Mouse (Mus musculus) liver, embryonic 12.5 days (tissue): ENCODE results near the gene Pdzrn4. TPM values are rescaled to one million over a fixed set of nuclear protein-coding genes. Genes with fewer than 3 reads are reported as not detected.
"Not testable (repeated sequence)": the region's sequence is repeated elsewhere in the genome, so short reads cannot be mapped to it uniquely, and the experiment has no call there.

Source experiments
- ATAC-seq: fragments of 200-750 bp; cut with Nextera tagmentation; 2 replicates; pipeline ENCODE4 v1.8.0; 2017; ENCODE audit warnings: moderate number of reproducible peaks, mild to moderate bottlenecking, moderate library complexity
- H3K27ac ChIP-seq: fragments of 300-500 bp; sonication (generic); 2 replicates; pipeline ENCODE4 v1.5.1; 2016; ENCODE audit warnings: mild to moderate bottlenecking
- H3K27me3 ChIP-seq: fragments of 300-500 bp; sonication (generic); replicated peaks from 2 replicates; pipeline ENCODE4 v1.6.1; 2016; ENCODE audit warnings: mild to moderate bottlenecking, moderate library complexity
- H3K36me3 ChIP-seq: fragments of 300-500 bp; sonication (generic); 2 replicates; pipeline ENCODE4 v1.6.1; 2016; ENCODE audit warnings: mild to moderate bottlenecking, moderate library complexity
- H3K4me1 ChIP-seq: fragments of 300-500 bp; sonication (generic); 2 replicates; pipeline ENCODE4 v1.6.1; 2016
- H3K4me2 ChIP-seq: fragments of 300-500 bp; sonication (generic); 2 replicates; pipeline ENCODE4 v1.6.1; 2016; ENCODE audit warnings: mild to moderate bottlenecking, moderate library complexity
- H3K4me3 ChIP-seq: fragments of 300-500 bp; sonication (generic); 2 replicates; pipeline ENCODE4 v1.5.1; 2016; ENCODE audit warnings: mild to moderate bottlenecking, moderate library complexity
- H3K9ac ChIP-seq: fragments of 300-500 bp; sonication (generic); 2 replicates; pipeline ENCODE4 v1.6.1; 2016; ENCODE audit warnings: mild to moderate bottlenecking, moderate library complexity
- H3K9me3 ChIP-seq: fragments of 300-500 bp; sonication (generic); replicated peaks from 2 replicates; pipeline ENCODE4 v1.6.1; 2016; ENCODE audit warnings: mild to moderate bottlenecking, moderate library complexity
- WGBS: fragments of 180-500 bp; shearing (Covaris S2); methylation state at CpG from one replicate; pipeline ENCODE4 v1.1.7; 2016; ENCODE audit not compliant: insufficient replicate concordance; 5-methylcytosine and 5-hydroxymethylcytosine counted together
- polyA plus RNA-seq: library from polyadenylated mRNA; unstranded; fragments of >200 nt; fragmentation: Nextera tagmentation; extraction: Ambion mirVana; gene quantifications from 2 replicates; pipeline ENCODE4 v1.2.1, GENCODE M21; 2016

The Pdzrn4 gene
- 0.17 TPM in 1 of 2 replicates, not detected in the other for polyA plus RNA-seq

DNA sequence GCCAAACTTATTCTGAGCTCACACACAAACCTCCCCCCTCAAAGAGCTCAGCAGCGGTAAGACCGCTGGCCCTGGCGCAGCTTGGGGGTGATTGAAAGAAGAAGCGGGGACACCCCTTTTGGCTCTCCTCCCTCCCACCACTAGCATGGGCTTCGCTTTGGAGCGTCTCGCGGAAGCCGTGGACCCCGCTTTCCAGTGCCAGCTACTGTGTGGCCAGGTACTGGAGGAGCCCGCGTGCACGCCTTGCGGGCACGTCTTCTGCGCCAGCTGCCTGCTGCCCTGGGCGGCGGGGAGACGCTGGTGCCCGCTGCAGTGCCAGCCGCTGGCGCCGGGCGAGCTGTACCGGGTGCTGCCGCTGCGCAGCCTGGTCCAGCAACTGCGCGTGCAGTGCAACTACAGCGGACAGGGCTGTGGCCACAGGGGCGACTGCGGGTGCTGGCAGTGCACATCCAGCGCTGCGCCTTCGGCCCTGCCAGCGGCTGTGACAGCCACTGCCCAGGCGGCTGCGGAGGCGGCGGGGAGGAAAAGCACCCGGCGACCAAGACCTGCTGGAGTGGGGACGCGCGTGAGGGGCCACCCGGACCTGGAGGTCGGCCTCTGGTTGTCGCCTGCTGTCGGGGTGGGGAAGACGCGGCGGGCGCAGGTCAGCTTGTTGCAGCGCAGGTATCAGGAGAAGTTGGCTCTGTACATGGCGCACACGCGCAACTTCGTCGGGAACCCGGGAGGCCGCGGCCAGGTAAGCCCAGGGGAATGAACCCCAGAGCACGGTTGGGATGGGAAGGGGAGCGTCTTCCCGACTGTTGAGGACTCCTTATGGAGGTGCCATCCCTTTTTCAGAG, at the start of gene Pdzrn4:
Gene Pdzrn4, plus strand, starts transcription at position 112 of the 839 bp plus-strand sequence.
- H3K9ac ChIP-seq: no peak within 1 kb of the TSS
- H3K4me2 ChIP-seq: peak within 1 kb of the TSS; percentile 69
- no peak within 1 kb of the TSS for H3K27ac ChIP-seq

DNA sequence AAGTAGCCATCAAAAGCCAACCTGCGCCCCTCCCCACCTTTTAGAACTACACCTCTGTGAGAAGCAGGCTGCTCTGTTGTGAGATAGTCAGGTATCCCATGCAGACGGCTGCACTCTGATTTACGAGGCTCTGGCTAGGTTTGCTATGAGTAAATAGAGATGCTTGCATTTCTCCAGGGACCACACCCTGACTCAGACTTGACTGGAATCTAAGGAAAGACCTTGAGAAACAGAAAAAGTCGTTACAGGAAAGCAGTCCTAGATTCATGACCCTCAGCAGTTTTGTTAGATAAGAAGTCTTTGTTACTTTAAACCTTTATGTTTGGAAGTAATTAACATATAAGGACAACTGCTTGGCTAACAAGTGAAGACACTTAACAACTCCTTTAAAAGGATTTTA, 49.3 kb upstream of the Pdzrn4 start:
- Histone ChIP-seq H3K27ac (peak overlapping the region; percentile 27; the same call in 1 of the 2 replicates), H3K36me3 (no peaks in the 10 kb centered on the region), H3K9ac (no peak overlapping the region), H3K4me3 (no peak overlapping the region), H3K4me2 (no peak overlapping the region), H3K27me3 (no peaks in the 10 kb centered on the region), H3K4me1 (peaks cover 60% of the 10 kb centered on the region), H3K9me3 (no peaks in the 10 kb centered on the region)
- no peak for ATAC-seq
- WGBS: 53% methylated on average over 4 of the region's 4 CpGs

More for the DNA sequence above, at the start of gene Pdzrn4:
- Histone ChIP-seq H3K4me3 (peak within 1 kb of the TSS; percentile 47), H3K27me3 (peaks cover 37% of the 10 kb centered on the region), H3K9me3 (no peaks in the 10 kb centered on the region), H3K4me1 (peaks cover 9% of the 10 kb centered on the region; the same call in 1 of the 2 replicates), H3K36me3 (no peaks in the 10 kb centered on the region)
- no peak; the same call in 1 of the 2 replicates for ATAC-seq
- 2% methylated on average over 65 of the region's 65 CpGs for WGBS

DNA sequence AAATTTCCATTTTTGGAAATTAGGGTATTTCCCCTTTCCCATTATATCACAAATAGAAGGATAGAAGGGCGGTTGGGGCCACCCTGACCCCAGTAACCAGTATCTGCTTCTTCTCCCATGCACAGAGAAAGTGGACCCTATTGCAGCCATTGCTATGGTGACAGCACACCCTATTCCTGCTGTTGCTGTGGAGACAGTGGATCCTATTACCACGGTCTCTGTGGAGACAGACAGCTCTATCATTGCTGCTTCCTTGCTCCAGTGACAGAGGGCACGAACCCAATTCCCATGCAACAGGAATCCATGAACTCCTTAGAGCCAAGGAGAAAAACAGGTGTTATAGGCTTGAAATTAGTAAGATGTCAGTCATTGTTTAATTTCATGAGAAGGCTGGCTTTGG, 48.8 kb upstream of the Pdzrn4 start:
- H3K27me3 ChIP-seq: no peaks in the 10 kb centered on the region
- ATAC-seq: no peak
- no peak overlapping the region for H3K4me3 ChIP-seq
- H3K9ac ChIP-seq: peak overlapping the region; percentile 22
- no peaks in the 10 kb centered on the region for H3K36me3 ChIP-seq
- H3K4me1 ChIP-seq: peaks cover 60% of the 10 kb centered on the region
- peak overlapping the region; percentile 76 for H3K27ac ChIP-seq
- no peaks in the 10 kb centered on the region for H3K9me3 ChIP-seq
- peak overlapping the region; percentile 39 for H3K4me2 ChIP-seq
- WGBS: 50% methylated on average over 3 of the region's 3 CpGs

GRCm38 (mm10) chr15:92348453-92348852, 48.2 kb upstream of the Pdzrn4 start:
- H3K4me2 ChIP-seq: peak overlapping the region; percentile 39
- H3K4me3 ChIP-seq: peak overlapping the region; percentile 16; the same call in 1 of the 2 replicates
- peak; percentile 73 for ATAC-seq
- H3K36me3 ChIP-seq, H3K27me3 ChIP-seq, H3K9me3 ChIP-seq: not testable (repeated sequence)
- peak overlapping the region; percentile 76 for H3K27ac ChIP-seq
- H3K4me1 ChIP-seq: peaks cover 58% of the 10 kb centered on the region
- peak overlapping the region; percentile 22; the same call in 1 of the 2 replicates for H3K9ac ChIP-seq

DNA sequence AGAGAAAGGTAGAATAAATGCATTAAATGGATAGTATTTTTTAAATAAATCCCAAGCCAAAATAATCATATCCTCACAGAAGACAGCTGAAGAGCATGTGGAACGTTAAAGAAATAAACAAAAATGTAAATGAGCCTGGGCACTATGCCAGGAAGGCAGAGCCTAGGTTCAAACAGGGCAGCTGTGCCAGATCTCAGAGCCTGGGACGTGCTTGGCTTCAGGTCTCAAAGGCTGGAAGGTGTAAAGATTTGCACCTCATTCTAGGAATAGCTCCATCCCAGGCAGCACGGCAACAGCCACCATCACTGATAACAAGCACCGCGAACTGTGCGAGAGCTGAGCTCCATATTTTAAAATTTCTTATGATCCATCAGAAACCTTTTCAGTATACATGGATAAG, 32.5 kb upstream of the Pdzrn4 start:
- Histone ChIP-seq H3K9ac (no peak overlapping the region), H3K27me3 (no peaks in the 10 kb centered on the region), H3K9me3 (no peaks in the 10 kb centered on the region), H3K4me2 (no peak overlapping the region), H3K27ac (no peak overlapping the region), H3K4me1 (no peaks in the 10 kb centered on the region), H3K36me3 (no peaks in the 10 kb centered on the region), H3K4me3 (no peak overlapping the region)
- WGBS: 60% methylated on average over 6 of the region's 6 CpGs
- ATAC-seq: no peak

DNA sequence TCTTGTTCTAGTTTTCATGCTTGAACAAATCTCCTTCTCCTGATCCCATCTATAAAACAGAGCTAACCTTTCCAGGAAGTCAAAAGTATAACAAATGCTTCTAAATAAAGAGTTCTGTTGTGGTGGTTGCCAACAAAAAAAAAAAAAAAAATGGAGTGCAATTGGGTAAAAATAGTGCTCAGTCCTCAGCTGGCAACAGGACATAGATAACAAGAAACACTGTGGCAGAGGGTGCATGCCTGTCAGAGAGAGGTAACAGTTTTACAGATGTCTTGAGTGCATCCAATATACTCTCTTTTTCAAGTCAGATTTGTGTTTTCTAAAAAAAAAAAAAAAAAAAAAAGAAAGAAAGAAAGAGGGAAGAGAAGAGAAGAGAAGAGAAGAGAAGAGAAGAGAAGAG, 32.1 kb upstream of the Pdzrn4 start:
- no peaks in the 10 kb centered on the region for H3K36me3 ChIP-seq
- H3K27me3 ChIP-seq: no peaks in the 10 kb centered on the region
- H3K4me3 ChIP-seq: no peak overlapping the region
- no peaks in the 10 kb centered on the region for H3K4me1 ChIP-seq
- no peak overlapping the region for H3K9ac ChIP-seq
- no peak overlapping the region for H3K27ac ChIP-seq
- H3K4me2 ChIP-seq: no peak overlapping the region
- no peak for ATAC-seq
- no peaks in the 10 kb centered on the region for H3K9me3 ChIP-seq

DNA sequence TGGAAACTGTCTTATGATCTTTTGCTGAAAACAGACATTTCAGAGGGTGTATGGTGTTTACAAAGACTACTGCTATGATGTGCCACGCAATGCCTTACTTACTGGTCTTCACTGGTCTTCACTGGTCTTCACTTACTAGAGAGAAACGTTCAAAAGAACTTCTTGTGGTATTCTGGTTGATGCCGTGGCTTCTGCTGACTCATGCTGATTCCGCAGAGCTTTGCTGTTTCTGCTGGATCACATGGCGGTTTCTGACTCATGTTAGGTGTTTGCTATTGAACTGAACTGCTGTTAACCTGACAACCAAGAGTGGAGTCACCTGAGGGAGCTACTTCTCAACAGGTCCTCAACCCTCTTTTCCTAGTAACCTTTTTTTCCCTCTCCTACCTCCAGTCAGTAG, 1.9 kb upstream of the Pdzrn4 start:
- H3K27ac ChIP-seq: no peak overlapping the region
- H3K4me3 ChIP-seq: no peak overlapping the region
- H3K9me3 ChIP-seq: no peaks in the 10 kb centered on the region
- H3K9ac ChIP-seq: no peak overlapping the region
- peaks cover 9% of the 10 kb centered on the region; the same call in 1 of the 2 replicates for H3K4me1 ChIP-seq
- WGBS: 48% methylated on average over 5 of the region's 5 CpGs
- peaks cover 37% of the 10 kb centered on the region for H3K27me3 ChIP-seq
- 0 out of 2 replicates have a peak, but pooled peaks have one; percentile 35 for ATAC-seq
- H3K4me2 ChIP-seq: no peak overlapping the region
- no peaks in the 10 kb centered on the region for H3K36me3 ChIP-seq

DNA sequence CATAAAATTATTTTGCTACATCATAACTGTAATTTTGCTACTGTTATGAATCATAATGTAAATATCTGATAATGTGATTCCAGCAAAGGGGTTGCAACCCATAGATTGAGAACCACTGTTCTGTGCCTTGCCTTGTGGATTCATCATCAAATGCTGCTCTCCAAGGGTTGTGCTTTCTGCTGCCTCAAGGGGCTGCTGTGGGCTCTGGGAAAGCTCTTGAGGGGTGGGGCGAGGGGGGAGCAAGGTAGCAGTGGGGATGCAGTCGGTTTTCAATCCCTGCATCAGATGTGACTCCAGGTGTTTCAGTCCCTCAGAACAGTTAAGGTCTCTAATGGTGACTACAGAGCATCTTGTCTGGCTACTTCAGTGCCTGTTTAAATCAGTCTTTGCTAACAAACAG, 2.1 kb downstream of the Pdzrn4 start:
- Histone ChIP-seq H3K4me3 (no peak overlapping the region), H3K27me3 (peaks cover 37% of the 10 kb centered on the region), H3K4me2 (no peak overlapping the region), H3K36me3 (no peaks in the 10 kb centered on the region), H3K4me1 (peaks cover 9% of the 10 kb centered on the region; the same call in 1 of the 2 replicates), H3K9ac (no peak overlapping the region), H3K27ac (no peak overlapping the region), H3K9me3 (no peaks in the 10 kb centered on the region)
- WGBS: 27% methylated on average over 2 of the region's 2 CpGs
- no peak for ATAC-seq

- no peaks in the 10 kb centered on the region for H3K36me3 ChIP-seq
- ATAC-seq: no peak
- WGBS: 68% methylated on average over 5 of the region's 5 CpGs
These were observed 2.6 kb downstream of the Pdzrn4 start for GRCm38 (mm10) chr15:92399278-92399677.

GRCm38 (mm10) chr15:92401554-92401953, 4.9 kb downstream of the Pdzrn4 start:
- Histone ChIP-seq H3K27ac (no peak overlapping the region), H3K27me3 (peaks cover 24% of the 10 kb centered on the region), H3K4me3 (no peak overlapping the region), H3K4me2 (no peak overlapping the region), H3K9me3 (no peaks in the 10 kb centered on the region), H3K4me1 (peaks cover 9% of the 10 kb centered on the region; the same call in 1 of the 2 replicates), H3K9ac (no peak overlapping the region), H3K36me3 (no peaks in the 10 kb centered on the region)
- WGBS: 60% methylated on average over 6 of the region's 6 CpGs
- ATAC-seq: no peak

More at GRCm38 (mm10) chr15:92399278-92399677, 2.6 kb downstream of the Pdzrn4 start:
- Histone ChIP-seq H3K9me3 (no peaks in the 10 kb centered on the region), H3K9ac (no peak overlapping the region), H3K4me1 (peaks cover 9% of the 10 kb centered on the region; the same call in 1 of the 2 replicates), H3K27me3 (peaks cover 37% of the 10 kb centered on the region), H3K4me2 (no peak overlapping the region), H3K4me3 (no peak overlapping the region), H3K27ac (no peak overlapping the region)

DNA sequence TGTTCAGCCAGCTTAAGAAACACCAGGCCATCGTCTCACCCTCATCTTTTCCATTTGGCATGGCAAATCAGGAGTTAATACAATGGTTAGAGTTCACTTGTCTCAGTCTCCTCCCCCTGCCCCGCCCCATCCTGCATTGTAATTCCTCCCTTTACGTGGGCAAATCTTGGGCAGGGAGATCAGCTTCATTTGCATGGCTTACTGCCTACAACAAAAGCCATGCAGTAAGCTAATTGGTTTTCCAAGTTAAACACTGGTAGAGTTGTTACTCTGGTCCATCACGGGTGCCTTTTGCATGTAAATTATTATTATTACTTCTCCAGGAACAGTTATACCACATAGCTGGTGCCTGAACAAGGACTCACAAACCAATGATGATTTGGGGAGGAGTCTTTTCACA, 18.6 kb downstream of the Pdzrn4 start:
- Histone ChIP-seq H3K4me3 (no peak overlapping the region), H3K27me3 (no peaks in the 10 kb centered on the region), H3K4me2 (no peak overlapping the region), H3K9me3 (no peaks in the 10 kb centered on the region), H3K9ac (no peak overlapping the region), H3K4me1 (no peaks in the 10 kb centered on the region), H3K27ac (no peak overlapping the region), H3K36me3 (no peaks in the 10 kb centered on the region)
- ATAC-seq: no peak
- WGBS: 22% methylated on average over 4 of the region's 4 CpGs

GRCm38 (mm10) chr15:92416141-92416540, 19.5 kb downstream of the Pdzrn4 start:
- Histone ChIP-seq H3K4me3 (no peak overlapping the region), H3K27me3 (no peaks in the 10 kb centered on the region), H3K36me3 (no peaks in the 10 kb centered on the region), H3K27ac (no peak overlapping the region), H3K9me3 (no peaks in the 10 kb centered on the region), H3K4me1 (no peaks in the 10 kb centered on the region), H3K4me2 (no peak overlapping the region), H3K9ac (no peak overlapping the region)
- ATAC-seq: no peak
- WGBS: 83% methylated on average over 6 of the region's 6 CpGs
